Mouse (Mus musculus): ENCODE measurements around the gene Prcp. TPM values are rescaled to one million over a fixed set of nuclear protein-coding genes. Genes with fewer than 3 reads are reported as not detected.
A peak's percentile ranks its signal among the peaks of the same experiment; 100 is the strongest.

The Prcp gene
- total RNA-seq (2021) = 1 to 10 TPM; 2.7 to 3.2 TPM
- long read RNA-seq, experiment 1, transcript Prcp-201 (9 exons, 2,967 nt) = major isoform, 5 of 5 reads
- long read RNA-seq, experiment 1, partial matches to known transcripts = 0 of 5 reads
- long read RNA-seq, experiment 1, other reads (novel, unspliced or antisense) = 0 of 5 reads
- long read RNA-seq, experiment 2, transcript Prcp-201 (9 exons, 2,967 nt) = major isoform, 5 of 5 reads
- long read RNA-seq, experiment 2, partial matches to known transcripts = 0 of 5 reads
- long read RNA-seq, experiment 2, other reads (novel, unspliced or antisense) = 0 of 5 reads

DNA sequence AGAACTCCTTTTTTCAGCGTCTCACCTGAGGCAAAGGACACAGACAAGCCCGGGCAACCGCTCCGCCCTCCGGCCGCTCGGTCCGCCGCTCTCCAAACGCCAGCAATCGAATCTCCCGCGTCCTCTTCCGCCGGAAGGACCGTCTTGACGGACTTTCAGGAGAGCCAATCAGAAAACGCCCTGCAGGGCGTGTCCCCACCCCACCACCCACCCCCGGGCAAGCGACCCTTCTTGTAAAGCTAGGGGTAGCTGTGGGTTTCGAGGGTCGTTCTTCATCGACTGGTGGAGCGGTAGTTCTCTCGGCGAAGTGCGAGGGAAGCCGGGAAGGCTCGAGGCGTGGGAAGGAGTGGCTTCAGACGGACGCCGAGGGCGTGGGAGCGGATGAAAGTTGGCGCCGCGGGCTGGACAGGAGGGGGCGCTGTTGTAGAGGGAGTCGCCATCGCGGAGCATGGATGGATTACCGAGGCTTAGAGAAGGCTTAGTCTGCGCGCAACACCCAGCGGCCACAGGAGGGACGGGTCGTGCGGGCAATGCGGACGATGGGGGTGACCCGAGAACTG is at the start of gene Prcp, which contains the start of gene Ddias:
Gene Prcp, plus strand, starts transcription at position 355 of the 560 bp plus-strand sequence.
Gene Ddias, minus strand, starts transcription at position 132 of the 560 bp plus-strand sequence.
- peak; percentile 93 for DNase-seq (ENCODE audit: low spot score)

DNA sequence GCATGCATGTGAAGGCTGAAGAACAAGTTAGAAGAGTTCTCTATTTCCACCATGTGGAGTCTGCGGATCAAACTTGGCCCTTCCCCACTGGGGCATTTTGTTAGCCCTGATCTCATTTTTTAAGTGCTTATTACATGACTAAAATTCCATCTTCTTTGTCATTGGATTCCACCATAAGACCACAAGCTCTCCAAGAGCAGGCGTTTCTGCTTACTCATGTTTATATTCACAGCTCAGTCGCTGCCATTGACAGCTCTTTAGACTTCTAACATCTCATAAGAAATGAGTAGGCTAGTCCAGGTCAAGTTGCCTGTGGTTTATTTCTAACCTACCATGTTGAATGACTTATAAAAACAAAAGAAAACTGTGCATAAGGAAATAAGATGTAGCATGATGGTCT is 48.0 kb upstream of the Prcp start:
- DNase-seq (ENCODE audit: low spot score) = no peak

DNA sequence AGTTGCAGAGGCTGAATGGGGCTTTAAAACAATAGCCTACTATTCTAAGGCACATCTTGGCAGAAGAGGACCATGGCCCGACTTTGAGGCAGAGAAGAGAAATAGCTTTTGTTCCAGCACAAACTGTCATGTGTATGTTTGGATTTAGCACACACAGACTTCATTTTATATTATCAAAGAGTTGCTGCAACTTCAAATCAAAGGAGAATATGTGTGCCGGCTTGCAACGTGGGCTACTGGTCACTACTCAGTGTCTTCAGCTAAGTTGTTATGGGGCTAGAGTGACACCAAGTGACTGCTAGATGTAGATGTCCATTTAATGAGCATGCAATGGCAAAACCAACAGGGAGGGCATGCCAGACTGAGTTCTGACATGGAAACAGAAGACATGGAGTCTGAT is 46.3 kb upstream of the Prcp start:
- DNase-seq (ENCODE audit: low spot score) = peak; percentile 31

DNA sequence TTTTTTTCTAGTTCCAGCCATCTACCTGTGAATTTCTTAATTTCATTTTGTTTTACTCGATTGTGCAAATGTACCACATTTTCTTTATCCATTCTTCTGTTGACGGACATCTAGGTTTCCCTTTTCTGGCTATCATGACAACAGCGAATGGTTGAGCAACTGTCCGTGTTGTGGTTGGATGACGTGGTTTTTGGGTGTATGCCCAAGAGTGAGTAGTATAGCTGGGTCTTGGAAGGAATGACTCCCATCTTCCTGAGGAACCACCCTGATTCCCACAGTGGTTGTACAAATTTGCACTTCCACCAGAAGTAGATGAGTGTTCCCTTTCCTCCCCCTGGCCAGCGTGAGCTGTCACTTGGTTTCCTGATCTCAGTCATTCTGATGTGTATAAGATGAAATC is 41.9 kb upstream of the Prcp start:
- no peak for DNase-seq (ENCODE audit: low spot score)

DNA sequence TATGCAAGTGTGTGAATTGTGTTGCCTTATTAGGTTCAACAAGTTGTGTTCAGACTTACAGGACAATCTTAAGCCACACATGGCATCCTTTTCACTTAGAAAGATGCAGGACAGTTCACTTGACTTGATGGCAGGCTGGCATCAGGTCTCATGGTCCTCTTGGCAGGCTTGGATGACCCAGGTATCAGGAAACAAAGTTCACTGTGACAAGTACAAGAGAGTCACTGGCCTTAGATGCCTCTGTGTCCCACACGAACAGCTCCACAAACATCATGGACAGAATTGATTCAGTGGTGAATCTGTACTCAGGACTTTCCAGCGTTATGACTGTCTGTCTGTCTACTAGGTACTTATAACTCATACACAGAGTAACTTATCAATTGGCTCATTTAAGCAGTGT is 39.9 kb upstream of the Prcp start:
- DNase-seq (ENCODE audit: low spot score) = no peak

DNA sequence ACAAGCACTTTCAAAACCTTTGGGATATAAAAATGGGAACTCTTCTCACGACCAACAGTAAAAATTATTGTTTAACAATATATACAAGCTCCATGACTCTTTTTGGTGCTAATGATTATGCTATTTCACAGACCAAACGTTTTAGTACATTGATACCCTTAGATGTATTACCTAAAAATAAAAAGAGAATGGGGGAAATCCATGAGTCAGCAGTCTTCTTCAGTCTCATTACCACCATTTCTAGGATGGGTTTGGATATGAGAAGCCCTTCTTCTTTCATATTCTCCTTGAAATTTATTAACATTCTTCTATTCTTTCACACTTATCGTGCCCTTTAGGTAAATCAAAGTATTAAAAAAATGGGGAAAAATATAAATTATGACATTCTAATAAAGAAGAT is 37.8 kb upstream of the Prcp start:
- DNase-seq (ENCODE audit: low spot score) = no peak

DNA sequence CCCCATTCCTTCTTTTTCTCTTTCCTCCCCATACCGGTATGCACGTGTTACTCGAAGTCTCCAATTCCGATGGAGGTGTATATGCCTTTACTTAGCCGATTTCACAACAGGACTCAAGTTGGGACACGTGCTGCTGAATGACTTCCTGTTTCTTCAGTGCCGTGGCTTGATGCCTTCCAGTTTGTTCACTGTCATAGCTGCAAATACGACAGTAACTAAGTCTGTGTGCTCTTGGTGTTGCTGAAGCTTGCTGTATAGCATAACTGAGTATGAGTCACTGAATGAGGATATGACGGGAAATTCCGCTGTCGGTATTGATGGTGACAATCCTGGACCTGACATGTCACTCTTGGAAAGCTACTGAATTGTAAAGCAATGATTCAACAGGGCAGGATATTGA is 37.0 kb upstream of the Prcp start:
- DNase-seq (ENCODE audit: low spot score) = no peak

DNA sequence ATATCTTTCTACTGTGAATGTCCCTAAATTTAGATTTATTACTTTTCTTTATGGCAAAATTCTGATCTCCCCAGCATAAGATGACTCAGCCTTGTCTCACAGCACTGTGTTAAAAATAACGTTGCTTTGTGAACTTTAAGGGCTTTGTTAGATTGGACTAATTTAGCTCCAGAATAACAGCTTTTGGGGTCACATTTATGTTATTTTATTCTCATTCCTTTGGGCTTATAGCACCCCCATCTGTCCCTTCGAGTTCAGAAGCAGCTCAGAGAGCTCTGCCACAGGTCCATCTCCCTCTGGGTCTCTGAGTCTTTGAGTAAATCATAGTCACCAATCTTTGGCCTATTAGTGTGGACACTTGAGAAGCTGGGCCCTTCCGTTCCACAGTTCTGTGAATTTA is 36.4 kb upstream of the Prcp start:
- DNase-seq (ENCODE audit: low spot score) = no peak

DNA sequence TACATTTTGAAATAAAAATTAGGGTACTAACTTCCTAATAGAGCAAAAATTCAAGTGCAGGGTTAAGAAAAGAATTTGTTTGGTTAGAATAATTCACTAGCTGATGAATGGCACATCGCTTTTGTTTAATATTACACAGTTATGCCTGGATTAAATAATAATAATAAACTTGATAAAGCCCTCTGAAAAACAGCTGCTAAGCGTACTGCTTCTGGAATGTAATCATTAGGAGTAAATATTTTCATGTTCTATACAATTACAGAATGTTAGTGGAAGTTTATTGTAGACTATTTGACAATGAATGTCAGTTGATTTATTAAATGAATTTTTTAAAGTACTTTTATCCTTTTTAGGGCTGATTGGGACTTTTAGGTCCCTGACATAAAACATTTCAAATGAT is 32.0 kb upstream of the Prcp start:
- DNase-seq (ENCODE audit: low spot score) = no peak

DNA sequence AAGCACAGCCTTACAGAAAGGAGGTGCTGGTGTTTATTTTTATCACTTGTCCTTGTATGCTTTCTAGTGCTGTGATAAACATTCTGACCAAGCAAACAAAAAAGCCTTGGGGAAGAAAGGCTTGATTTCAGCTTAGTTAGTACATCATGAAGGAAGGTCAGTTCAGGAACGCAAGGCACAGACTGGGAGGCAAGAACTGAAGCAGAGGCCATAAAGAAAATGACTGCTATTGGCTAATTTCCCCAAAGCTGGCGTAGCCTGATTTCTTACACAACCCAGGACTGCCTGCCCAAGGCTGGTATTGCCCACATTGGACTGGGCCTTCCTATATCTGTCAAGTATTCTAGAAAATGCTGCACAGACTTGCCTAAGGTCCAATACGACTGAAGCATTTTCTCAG is 26.0 kb upstream of the Prcp start:
- no peak for DNase-seq (ENCODE audit: low spot score)

DNA sequence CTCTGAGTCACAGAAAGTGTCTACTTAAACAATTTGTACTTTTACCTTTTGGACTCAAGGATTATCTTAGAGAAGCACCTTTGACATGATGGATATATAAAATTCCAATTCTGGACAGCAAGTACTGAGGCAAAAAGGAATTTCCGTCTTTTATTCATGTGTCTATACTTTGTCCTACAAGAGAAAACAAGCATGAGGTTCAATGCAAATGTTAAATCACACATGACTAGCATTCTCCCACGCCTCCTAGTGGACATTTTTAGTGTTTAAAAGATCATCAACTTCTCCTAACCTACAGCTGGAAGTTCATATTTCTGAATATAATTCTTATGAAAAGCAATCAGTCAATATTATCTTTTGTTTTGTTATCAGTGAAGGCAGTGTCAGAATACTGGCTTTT is 7.7 kb upstream of the Prcp start:
- DNase-seq (ENCODE audit: low spot score) = peak; percentile 14

DNA sequence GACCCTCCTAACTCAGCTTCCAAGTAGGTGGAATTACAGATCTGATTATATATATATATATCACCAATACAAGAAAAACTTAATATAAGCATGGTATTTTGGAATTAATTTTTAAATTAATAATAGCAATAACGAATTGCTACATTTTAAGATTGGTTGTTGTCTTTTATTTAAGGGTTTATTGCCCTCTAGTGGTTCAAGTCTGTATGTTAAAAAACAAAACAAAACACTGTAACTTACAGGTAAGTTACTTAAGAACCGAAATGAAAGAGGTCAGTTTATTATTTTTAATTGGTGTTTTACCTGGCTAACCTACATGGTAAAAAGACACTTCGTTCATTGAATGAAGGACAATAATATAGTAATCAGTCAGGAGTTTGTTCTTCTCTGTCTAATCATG is 4.1 kb upstream of the Prcp start:
- DNase-seq (ENCODE audit: low spot score) = no peak

DNA sequence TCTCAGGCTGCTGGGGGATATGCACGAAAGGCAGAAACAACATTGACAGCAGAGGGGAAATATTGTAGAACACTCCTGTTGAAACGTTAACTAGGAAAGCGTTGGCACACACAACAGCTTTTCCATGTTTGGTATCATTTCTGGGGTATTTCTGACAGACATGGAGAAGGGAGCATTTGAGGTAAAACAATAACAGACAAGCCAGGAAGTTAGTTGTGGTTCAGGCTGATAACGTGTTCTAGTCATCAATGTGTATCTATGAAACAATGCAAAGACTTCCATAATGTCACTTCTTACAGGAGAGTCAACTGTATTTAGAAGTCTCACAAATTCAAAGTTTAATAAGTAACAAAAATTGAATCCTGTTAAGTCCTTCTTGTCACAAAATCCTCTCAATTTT is 2.7 kb upstream of the Prcp start:
- no peak for DNase-seq (ENCODE audit: low spot score)

DNA sequence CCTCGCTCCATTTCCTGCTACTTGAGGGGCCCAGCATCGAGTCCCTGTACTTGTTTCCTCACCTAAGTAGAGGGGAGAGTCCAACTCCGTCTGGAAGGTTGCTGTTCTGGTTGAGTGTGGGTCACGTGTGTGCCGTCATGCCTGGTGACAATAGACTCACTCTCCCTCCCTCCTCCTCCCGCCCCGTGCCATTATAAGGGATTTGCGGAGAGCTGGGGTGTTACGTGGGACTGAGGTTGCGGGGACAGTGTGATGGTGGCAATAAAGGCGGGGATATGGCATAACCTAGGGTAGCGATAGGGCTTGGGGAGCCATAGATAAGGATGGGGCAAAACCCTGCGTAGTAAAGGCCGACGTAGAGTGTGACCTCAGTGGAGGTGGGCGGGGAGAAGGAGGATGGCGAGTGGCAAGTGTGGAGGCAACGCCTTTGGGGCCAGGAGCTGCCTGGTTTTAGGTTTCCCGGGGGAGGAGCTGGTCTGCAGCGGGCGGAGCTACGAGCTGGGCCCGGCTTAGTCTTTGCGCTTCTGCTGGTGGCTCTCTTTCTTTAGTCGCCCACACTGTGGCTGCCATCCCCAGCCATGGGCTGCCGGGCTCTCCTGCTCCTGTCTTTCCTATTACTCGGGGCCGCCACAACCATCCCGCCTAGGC is 615 bp downstream of the Prcp start:
- peak; percentile 91 for DNase-seq (ENCODE audit: low spot score)

DNA sequence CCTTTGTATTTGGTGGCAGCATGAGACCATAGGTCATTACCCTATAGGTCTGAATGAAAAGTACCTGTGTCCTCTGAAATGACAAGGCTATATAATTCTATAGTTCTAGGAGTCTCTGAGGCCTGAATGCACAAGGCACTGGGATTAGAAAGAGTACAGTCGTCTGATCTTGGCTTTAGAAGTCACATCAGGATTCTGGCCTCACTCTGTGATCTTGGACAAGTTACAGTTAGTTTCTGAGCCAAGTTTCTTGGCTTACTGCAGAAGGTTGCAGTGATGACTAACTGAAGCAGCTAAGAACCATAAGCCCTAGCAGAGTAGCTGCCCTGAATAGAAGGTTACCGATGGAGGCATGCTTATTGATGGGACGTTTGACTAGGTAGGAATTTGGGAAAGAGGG is 1.8 kb downstream of the Prcp start:
- peak; percentile 40 for DNase-seq (ENCODE audit: low spot score)

DNA sequence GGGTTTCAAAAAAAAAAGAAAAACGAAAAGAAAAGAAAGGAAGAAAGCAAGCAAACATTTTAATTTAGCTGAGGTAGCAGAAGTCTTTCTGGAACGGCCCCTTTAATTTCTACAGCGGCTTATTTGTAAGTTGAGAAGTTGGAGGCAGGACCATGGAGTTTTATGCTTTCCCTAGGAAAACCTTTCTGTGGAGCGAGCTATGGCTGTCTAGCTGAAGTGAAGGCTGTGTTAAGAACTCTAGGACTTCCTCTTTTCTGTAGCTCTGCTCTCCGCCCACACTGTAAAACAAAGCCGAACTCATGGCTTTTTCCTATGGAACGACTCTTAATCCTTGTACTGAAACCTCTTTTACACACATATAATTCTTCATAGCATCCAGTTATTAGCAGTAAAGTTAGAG is 2.3 kb downstream of the Prcp start:
- no peak for DNase-seq (ENCODE audit: low spot score)

DNA sequence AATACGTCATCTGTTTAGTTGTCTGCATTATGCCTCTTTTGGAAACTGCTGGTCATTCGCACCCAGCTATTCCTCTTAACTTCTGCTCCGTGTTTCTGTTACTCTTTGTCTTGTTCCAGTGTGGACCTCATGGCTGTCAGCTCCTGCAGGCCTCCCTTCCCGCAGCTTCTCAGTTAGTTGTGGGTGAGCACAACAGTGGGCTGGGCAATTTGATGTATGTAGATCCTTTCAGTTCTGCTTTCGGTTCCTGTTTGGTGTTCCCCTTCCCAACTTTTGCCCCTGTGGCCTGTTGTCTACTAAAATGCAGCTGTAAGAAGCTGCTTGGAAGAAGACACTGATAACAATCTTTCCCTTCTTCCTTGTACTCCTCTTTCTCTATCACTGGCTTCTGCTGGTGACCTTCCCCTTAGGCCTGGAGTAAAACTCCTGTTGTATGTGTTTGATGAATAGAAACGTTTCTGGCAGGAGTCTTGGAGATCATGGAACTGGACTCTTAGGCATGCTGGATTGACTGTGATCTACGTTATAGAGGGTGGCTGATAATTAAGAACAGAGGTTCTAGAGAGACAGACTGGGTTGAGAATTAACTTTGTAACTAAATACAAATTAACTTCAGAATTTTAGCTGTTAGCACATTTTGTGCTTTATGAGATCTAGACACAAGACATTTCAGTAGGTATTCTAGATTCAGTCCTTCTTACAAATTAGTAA is 4.5 kb downstream of the Prcp start:
- no peak for DNase-seq (ENCODE audit: low spot score)

DNA sequence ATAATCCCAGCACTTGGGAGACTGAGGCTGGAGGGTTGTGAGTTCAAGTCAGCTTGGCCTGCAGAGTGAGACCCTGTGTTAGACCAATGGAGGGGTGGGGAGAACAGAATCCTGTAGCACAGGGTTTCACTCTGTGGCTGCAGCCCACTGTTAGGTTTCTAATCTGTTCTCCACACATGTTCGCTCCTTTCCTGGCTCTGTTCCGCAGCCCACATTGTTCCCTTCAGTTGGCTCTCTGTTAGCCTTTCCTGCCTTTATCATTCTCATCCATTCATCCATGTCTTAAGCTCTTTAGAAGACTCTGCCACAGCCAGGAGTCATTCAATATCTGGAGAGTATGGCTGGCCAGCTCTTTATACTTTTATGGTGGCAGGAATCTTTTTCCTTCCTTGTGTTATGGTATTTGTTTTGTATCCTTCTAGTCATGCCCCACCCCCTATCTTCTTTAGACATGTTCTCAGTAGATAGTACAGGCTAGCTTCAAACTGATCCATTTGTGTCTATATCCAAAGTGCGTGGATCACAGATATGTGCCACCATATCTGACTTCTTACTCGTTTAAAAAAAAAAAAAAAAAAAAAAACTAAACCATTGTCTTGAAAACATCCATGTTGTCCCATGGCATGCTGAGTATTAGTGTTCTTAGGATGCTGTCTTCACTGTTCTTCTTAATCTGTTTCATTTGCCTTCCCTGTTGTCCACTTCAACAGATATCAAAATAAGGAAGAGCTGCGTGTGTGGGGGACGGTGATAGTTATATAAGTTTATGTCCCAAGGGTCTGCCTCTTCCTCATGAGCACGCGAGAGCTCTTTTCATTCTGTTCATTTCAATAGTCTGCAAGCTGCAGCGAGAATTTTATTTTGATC is 9.8 kb downstream of the Prcp start:
- DNase-seq (ENCODE audit: low spot score) = no peak

DNA sequence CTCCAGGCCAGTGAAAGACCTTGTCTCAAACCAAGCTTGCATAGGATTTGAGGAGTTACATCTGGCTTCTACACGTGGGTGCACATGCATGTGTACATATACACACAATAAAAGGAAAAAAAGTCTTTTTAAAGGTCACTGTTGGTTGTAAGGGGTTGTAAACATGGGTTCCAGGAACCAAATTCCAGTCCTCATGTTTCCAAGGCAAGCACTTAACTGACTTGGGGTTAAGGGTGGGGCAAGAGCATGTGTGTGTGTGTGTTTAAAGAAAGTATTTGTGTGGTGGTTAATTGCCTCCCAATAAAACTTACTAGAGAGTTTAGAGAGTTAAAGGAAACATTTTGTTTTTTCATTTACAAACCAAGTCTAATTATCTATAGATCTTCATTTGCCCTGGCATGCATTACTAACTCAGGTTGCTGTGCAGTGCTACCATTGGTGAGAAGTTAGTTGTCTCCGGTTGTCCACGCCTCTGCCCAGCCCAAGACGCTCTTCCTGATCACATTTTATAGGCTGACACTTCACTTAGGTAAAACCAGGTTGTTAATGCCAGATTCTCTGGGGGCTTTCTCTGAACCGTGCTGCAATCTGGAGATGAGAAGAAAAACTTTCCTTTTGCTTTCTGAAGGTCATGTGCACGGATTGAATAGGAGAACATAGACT is 10.9 kb downstream of the Prcp start:
- DNase-seq (ENCODE audit: low spot score) = no peak

DNA sequence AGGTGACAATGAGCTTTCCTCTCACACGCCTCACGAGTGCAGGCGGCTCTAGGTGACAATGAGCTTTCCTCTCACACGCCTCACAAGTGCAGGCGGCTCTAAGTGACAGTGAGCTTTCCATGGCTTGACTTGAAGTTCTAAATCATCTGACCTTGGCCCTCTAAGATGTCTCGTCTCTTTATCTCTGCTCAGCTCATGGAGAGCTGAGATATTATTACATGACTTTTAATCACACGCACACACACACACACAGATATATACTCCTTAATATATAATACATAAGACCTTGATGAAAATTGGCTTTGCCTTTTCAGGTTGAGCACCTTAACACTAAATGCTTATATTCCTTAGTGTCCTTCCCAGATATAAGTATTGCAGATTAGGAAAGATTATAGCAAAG is 12.5 kb downstream of the Prcp start:
- DNase-seq (ENCODE audit: low spot score) = no peak

DNA sequence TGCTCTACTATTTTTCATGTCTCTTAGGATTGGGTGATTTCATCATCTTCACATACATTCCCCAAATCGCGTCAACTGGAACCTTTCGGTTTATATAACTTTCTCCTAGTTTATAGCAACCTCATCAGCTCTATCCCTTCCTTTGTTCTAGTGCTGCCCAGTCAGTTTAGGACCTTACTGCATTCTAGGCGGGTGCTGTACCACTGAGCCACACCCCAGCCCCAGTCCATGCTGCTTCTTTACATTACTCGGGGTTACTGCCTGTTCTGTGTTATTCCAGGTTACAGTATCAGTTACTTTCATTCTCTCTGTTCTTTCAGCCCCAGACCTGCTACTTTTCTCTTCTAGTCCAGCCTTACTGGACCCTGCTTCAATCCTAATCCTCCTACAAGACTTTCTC is 13.0 kb downstream of the Prcp start:
- DNase-seq (ENCODE audit: low spot score) = no peak

Data from gastrocnemius, adult 18-20 months (tissue).